Mouse (Mus musculus) adrenal gland, postnatal 25 days (tissue): Measurements from ENCODE around the gene Slpi. TPM values are rescaled to one million over a fixed set of nuclear protein-coding genes. Genes with fewer than 3 reads are reported as not detected.

Experiments
- DNase-seq: peaks from one replicate; pipeline ENCODE4 v3.0.0; 2021; ENCODE audit warnings: mixed read lengths
- total RNA-seq: library from RNA; stranded (reverse); gene quantifications from 2 replicates; pipeline ENCODE4 v1.2.3, GENCODE M21; 2021

Gene Slpi
- total RNA-seq, 1 experiment from 2014 or later = 5.2 TPM

DNA sequence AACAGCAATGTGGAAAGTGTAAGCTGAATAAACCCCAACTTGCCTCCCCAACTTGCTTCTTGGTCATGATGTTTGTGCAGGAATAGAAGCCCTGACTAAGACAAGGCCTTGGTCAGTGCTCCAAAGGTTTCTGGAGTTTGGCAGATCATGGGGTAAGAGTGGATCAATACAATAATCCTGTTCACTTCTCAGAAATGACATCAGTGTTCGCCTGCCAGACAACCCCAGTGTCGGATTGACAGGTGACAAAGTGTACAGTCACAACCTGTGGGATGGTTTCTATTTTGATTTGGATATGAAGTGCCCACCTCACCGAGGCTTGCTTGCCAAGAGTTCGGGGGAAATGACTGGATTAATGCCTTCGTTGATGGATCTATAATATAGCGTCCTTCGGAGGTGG, 32.4 kb upstream of the Slpi start:
- DNase-seq = no peak

DNA sequence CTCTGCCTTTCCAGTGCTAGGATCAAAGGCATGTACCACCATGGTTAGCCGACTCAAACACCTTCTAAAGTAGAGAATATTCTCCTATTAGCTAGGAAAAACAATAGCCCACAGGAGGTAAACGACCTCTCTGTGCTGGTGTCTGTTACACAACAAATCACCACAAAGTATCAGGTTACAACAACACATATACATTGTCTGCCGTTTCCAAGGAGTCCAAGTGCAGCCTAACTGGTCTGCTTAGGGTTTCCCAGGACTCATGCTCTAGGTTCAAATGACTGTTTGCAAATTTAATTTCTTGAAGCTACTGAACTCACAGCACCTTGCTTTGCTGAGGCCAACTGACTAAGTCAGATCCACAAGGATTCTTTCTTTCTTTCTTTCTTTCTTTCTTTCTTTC, 30.6 kb upstream of the Slpi start:
- no peak for DNase-seq

DNA sequence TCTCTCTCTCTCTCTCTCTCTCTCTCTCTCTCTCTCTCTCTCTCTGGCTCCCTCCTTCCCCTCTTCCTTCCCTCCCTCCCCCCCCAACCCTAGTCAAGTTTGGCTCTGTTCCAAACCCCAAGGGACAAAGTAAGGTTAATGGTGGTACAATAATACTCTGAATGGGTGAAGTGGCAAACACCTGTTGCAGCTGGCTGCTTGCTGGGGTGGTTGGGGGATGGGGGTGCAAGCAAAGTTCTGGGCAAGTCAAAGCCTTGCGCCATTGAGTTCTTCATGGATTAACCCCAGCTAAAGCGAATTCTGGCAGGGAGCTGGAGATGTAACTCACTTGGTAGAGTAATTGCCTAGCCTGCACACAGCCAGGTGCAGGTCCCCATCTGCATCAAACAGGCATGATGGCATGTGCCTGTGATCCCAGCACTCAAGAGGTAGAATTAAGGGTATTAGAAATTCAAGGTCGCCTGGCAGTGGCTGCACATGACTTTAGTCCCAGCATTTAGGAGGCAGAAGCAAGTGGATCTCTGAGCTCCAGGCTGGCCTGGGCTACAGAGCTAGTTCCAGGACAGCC, 29.5 kb upstream of the Slpi start:
- DNase-seq = no peak

DNA sequence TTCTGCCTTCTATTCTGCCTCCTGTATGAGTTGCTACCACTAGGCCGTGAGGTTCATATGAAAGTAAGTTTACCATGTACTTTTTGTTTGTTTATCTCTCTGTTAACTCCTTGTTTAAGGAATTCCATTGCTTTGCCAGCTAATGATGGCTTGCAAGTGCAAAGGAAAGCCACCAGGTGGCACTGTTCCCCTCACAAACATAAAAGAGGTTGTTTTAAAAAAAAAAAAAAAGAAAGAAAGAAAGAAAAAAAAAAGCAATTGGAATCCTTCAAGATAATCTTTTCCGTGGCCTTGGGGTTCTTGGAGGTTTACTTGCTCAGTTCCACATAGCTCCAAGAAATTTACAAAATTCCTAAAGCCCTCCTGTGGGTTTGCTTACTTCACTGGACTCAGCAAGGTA, 28.3 kb upstream of the Slpi start:
- DNase-seq = peak; percentile 42

DNA sequence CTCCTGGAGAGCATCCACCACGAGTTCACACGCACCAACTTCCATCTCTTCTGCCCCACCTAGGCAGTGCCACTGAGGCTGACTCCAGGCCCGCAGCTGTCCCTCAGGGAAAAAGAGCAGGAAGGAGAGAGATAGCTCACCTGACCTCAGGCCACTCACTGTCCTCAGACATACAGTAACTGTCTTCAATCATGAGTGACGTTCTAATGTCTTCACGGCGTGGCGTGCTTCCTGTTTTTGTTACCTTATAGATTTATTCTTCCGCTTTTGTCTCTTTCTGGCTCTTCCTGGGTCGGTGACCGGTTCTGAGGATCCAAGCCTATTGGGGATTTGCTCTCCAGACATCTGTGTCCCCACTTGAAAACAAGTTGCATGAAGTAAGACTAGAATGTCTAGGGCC, 25.7 kb upstream of the Slpi start:
- no peak for DNase-seq

DNA sequence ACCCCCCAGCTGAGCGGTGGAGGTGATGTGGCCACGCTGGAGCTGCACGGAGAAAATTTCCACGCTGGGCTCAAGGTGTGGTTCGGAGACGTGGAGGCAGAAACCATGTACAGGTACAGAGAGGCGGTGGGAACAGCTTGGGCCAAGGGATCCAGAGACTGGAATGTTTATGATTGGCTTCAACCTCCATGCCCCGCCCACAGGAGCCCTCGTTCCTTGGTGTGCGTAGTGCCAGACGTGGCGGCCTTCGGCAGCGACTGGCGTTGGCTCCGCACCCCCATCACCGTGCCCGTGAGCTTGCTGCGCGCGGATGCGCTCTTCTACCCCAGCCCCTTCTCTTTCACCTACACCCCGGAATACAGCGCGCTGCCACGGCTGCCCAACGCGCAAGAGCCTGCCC, 25.3 kb upstream of the Slpi start:
- DNase-seq = no peak

DNA sequence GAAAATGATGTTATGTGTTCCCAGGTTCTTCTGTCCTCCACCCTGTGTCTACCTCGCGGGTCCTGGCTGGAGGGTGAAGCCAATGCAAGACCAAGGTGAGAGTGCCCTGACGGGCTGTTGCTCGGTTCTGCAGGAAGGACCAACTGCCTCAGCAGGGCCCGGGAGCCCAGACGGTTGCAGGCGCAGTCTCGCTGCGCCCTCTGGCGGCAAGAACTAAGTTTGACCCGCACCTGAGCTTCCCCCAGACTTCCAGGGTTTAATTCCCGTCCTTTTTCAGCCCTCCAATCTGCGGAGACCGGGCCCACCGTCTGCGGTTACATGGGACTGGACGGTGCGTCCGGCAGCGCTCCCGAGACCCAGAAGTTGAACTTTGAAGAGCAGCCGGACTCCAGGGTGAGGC, 18.8 kb upstream of the Slpi start:
- DNase-seq = peak; percentile 77

DNA sequence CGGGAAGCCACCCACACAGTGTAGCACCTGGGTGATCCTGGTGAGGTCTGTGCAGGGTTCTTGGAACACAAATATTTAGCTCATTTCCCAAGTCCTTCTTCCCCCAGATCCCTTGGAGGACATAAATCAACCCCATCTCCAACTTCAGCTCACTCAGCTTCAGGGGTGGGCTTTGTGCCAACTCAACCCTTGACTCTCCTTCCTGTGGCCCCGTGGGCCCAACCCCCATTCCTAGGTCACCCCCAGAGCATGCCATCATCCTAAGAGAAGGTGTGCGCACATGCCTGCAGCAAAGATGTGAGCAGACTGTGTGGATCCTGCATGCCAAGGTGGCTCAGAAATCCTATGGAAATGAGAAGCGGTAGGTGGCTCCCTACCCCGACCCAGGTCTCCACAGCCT, 16.6 kb upstream of the Slpi start:
- DNase-seq = no peak

DNA sequence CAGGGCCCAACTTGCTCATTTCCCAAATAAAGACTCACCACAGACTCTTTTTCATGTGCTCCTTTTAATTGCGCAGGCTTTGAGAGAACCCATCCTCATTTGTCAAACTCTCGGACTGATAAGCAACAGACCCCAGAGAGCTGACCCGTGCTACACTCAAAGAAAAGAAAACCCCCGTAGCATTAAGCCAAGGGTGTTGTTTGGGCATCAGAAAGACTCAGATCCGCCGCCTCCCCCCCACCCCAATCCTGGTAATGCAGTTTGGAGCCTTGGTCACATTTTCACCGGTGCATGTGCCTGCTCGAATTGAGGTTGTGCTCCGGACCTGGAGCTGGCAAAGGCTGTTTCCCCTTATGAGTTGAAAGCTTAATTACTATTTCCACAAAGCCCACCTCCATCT, 16.2 kb upstream of the Slpi start, which contains the start of gene Matn4:
Gene Matn4, minus strand, starts transcription at position 101 of the 400 bp plus-strand sequence.
- no peak for DNase-seq

DNA sequence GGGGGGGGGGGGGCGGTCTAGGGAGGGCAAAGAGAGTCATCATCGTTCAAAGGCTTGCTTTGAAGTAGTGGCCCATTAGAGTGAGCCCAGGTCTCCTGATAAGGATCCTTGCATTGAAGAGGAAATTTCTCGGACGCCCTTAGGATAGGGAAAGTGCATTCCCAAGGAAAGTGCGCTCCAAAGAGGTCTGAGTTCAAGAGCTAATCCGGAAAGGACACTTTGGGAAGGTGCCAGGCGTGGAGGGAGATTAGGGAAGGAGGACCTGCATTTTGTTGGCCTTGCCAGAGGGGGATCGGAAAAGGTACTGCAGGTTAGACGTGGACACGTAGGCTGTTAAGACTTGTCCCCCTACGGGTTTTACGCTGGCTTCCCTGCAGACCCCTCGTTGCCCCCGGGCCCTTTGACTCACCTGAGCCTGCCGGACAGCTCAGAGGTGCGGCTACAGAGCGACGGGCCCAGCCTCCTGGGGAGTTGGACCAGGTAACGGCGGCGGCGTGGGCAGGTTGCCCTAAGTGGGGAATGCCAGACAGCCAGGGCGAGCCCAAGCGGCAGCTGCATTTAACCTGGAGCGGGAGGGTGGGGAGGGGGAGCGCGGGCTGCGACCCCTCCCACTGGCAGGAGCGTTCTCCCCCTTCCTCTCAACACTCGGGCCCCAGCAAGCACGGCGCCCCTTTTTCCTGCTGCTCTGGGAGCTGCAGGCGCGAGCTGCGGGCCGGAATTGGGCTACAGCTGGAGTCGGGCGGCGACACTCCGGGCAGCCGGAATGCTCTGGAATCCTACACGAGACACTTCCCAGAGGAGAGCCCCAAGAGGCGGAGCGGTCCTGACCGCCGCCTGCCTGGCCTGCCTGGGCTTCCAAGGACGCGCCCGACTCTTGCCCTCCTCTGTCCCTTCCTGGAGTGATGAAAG, 15.4 kb upstream of the Slpi start:
- peak; percentile 36 for DNase-seq

DNA sequence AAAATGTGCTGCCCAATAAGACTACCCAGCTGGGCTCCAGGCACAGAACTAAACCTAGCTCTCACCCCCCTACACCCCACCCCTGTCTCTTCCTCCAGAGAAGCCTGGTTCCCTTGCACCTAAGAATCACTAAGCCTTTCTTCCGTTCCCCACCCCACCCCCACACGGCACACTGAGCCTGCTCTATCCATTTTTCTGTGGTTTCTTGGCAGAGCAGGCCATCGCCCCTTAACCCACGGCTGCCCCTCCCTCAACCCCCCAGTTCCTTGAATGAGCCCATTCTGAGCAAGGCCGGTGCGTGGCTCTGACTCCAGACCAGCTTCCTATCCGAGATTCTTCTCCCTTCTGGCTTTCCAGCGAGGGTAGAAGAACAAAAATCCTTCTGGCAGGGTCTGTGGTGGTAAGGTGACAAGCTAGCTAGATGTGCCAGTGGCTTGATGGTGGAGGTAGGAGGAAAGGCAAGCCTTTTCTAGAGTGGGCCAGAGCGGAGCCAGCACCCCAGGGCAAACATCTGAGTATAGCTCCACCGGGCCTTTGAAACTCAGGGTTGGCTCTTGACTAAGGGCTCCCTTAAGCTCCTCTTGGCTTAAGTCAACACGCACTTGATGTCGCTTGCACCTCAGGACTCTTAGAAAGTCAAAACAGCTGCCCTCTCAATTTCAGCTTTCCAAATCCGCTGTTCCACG, 14.6 kb upstream of the Slpi start:
- DNase-seq = no peak

DNA sequence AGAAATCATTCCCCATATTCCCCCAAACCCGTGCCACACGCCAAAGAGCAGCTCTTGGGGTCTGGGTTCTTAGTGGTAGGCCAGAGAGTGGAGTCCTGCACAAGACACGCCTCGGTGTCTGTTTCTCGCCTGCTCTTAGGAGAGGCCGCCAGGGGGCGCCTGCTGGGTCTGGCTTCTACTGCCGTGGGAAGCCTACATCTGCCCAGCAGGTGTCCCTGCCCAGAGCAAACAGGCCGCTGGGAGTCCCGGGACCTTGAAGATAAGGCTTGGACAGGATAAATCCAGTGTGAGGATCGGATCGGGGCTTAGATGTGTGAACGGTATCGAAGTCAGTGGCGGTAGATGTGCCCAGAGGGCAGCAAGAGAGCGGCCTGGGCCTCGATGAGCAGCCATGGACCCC, 14.0 kb upstream of the Slpi start, which contains the start of gene Rbpjl:
Gene Rbpjl, plus strand, starts transcription at position 236 of the 400 bp plus-strand sequence.
- peak; percentile 80 for DNase-seq

DNA sequence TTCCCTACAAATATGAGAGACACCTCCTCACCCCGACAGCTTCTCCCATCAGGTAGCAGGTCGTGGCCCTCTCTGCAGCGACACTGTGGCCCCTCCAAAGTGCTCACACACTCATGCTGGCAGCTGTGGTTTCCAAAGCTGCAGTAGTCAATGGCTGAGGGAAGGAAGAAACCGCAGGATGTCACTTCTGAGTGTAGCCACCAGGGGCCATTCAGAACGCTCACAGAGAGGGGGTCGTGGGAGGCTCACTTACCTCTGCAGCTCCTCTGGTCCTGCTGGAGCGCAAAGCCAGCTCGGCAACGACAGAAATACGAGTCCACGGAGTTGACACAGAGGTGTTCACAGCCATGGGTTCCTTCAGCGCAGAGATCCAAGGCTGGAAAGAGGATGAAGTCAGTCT, 8.0 kb upstream of the Slpi start:
- DNase-seq = no peak

DNA sequence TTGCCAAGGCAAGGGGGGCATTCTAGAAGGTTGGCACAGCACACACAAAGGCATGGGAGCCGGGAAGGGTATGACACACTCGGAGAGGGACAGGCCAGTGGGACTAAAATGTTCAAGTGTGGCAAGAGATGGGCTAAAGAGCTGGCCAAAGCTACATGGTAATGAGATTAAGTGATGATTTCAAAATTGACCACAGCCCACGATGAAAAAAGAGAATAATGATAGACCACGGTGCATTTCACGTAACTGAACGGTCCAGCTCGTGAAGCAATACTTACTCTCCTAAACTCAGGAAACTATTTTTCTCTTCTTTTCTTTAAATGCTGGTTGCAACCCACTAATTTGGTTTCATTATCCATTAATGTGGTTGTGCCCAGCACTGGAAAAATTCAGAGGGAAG, 7.2 kb upstream of the Slpi start:
- no peak for DNase-seq

DNA sequence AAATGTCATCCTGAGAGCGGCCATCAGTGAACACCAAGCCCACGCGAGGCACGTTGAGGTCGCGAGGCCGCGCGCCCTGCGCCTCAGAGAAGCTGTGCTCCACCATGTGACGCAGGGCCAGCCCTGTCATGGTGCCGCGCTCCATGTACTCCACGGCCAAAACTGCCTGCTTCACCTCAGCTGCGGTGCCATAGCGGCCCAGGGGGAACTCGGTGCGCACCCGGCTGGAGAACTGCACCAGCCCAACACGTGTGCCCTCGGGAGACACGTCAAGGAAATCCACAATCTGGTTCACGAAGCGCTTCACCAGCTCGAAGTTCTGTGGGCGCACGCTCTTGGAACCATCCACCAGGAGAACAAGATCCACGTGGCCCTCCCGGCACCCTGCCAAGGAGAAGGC, 4.2 kb upstream of the Slpi start:
- no peak for DNase-seq

DNA sequence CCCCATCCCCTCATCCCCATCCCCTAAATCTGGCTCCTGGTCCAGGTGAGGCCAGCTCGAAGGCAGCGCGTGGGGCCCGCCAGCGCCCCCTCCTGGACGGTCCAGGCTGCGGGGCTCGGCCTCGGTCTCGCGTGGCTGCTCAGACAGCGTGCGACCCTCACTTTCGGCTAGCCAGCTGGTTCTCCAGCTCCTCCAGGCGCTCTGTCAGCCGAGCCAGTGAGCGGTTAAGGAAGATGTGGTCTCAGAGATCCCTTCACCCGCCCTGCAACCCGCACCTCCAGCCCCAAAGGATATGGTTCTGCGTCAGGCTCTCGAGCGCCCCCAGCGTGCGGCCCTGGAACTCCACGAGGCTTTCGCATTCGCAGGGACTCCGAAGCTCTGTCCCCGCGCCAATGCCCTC, 604 bp upstream of the Slpi start:
- DNase-seq = peak; percentile 88

DNA sequence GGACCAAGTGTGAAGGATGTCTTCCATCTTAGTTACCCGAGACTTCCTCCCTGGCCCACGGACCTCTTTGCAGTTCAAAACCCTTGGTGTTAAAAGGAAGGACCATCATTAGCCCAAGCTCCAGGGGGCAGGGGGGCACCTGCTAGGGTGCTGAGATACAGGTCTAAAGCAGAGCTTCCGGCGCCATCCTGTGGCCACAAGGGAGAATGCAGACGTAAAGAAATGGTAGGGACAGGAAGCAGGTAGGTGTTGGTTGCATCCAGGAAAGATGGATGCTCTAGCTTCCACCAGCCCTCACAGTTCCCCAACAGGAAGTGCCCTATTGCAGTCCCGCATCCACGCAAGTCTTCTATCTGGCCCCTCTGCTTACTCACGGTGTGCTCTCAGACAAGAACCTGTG, 1.9 kb downstream of the Slpi start:
- peak; percentile 47 for DNase-seq

DNA sequence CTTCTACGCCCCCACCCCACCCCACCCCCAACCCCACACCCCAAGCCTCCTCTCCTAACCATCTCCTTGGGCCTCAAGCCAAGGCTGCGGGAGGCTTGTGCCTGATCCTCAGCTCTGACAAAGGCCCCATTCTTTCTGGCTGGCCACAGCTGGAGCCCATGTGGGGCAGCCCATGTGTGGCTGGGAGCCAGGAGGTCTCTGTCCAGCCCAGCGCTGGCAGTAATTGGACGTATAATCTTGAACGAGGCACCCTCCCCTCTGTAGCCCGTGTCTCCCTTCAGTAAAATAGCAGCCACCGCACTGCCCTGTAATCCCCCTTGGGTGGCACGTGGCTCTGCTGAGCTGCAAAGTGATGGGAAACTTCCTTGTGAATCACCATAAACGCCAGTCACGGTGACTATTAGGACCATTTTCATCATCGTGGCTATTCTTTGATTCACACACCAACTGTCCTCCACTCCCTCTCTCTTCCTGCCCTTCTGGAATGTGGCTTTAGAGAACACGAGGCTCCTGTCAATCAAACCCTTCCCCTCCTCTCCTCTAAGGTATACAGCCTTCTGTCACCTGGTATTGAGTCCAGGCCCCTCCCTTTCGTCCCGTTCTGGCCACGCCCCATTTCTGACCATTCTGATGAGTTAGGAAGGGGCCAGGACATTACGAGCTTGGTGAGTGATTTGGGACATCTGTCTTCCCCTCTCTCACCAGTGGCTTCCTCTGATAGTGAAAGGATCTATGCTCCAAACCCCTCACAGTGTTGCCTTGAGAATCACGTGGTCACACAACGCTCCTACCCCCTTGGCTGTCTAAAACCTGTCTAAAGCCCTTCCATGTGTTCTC, 2.8 kb downstream of the Slpi start:
- DNase-seq = no peak

DNA sequence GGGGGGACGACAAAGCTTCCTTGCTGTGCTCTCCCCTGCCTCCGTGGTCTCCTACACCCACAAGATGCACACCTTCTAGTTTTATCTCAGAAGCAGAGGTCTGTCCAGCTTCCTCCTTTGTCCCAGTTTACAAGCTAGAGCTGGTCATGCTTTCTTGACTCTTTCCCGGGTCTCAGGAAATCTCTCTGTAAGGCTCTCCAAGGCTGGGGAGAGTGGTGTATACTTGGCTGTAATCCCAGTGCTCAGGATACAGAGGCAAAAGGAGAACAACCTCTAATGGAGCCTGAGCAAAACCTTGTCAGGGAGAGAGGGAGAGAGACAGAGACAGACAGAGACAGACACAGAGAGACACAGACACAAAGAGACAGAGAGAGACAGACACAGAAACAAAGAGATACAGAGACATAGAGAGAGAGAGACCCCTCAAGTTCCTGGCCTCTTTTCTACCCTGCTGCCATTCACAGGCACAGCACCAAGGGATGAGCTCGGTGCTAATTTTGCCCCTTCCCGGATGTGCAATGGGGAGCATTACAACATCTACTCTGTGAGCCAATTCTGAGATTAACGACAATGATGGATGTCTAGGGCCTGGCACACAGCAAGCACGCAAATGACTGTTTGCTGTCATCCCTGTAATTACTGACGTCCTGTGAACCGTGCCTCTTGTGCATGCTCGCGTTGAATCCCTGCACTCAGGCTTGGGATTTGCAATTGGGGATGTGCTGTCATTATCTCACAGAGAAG, 5.1 kb downstream of the Slpi start:
- no peak for DNase-seq

DNA sequence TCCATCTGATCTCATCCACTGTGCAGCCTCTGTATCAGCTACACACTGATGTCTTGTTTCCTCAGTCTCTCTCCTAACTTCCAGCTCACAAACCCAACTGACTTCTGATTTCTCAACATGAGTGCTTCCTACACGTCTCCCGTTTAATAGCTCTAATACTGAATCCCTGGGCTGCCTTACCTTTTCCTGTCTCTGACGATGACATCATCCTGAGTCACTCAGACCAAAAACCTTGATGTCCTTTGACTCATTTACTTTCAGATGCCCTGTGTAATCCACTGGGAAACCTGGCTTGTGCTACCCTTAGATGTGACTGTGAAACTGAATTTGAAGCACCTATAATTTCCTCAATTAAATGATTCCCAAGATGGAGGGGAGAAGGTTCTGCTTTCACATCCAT, 5.9 kb downstream of the Slpi start:
- no peak for DNase-seq

DNA sequence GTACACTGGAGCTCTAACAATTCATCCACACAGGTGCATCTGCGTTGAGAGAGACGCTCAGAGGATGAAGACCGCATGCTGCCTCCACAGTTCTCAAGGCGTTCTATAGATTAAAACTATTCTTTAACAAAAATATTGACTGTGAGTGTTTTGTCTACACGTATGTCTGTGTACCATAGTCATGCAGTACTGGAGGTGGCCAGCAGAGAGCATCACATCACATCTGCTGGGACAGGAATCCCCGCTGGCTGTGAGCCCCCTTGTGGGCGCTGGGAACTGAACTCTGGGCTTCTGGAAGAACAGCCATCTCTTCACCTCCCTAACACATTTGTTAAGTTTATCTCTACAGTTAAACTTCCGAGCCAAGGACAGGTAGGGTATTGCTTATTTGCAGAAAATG, 7.2 kb downstream of the Slpi start:
- DNase-seq = no peak
